Comparison of ENCODE assay signal across 15 mouse cellular contexts in genomic region chr10:95149666-95150065, GRCm38 (mm10).
"Had no signal": no experiment of that assay in that cellular context is flagged by ENCODE, and none has a peak within 500 bp of the region (broad histone marks: within the 10 kb centered on the region; RNA-seq: fewer than 3 reads in every experiment).

No protein-coding gene starts in this region.

- H3K4me2 ChIP-seq: kidney, embryonic 15.5 days; liver, embryonic 13.5 days; midbrain, embryonic 11.5 days had no signal

- H3K27me3 ChIP-seq: kidney, embryonic 15.5 days; liver, embryonic 13.5 days had no signal

- H3K9ac ChIP-seq: kidney, embryonic 15.5 days; liver, embryonic 13.5 days had no signal

- H3K36me3 ChIP-seq: kidney, embryonic 15.5 days; liver, embryonic 13.5 days had no signal

- H3K9me3 ChIP-seq: kidney, embryonic 15.5 days; liver, embryonic 13.5 days had no signal

- H3K27ac ChIP-seq: kidney, embryonic 15.5 days; left cerebral cortex, adult 2 months; liver, embryonic 13.5 days; stomach, postnatal 0 days had no signal

- H3K4me3 ChIP-seq: kidney, embryonic 15.5 days; left cerebral cortex, adult 2 months; liver, embryonic 13.5 days had no signal

- DNase-seq: kidney, adult 11 months; kidney, adult 8-10 months; kidney, postnatal 10 days; kidney, postnatal 36 days; layer of hippocampus, postnatal 36 days; liver, embryonic 13.5 days; lung, postnatal 36 days; midbrain, embryonic 14.5 days; thymus, adult 2 months; thymus, postnatal 14 days; thymus, postnatal 4 days had no signal
